Mouse (Mus musculus) ovary, postnatal 10 days (tissue): Measurements from ENCODE around the gene Bex6.

Experiments
- DNase-seq: peaks from one replicate; pipeline ENCODE4 v3.0.0; 2022; ENCODE audit warnings: low spot score

Bex6 gene

DNA sequence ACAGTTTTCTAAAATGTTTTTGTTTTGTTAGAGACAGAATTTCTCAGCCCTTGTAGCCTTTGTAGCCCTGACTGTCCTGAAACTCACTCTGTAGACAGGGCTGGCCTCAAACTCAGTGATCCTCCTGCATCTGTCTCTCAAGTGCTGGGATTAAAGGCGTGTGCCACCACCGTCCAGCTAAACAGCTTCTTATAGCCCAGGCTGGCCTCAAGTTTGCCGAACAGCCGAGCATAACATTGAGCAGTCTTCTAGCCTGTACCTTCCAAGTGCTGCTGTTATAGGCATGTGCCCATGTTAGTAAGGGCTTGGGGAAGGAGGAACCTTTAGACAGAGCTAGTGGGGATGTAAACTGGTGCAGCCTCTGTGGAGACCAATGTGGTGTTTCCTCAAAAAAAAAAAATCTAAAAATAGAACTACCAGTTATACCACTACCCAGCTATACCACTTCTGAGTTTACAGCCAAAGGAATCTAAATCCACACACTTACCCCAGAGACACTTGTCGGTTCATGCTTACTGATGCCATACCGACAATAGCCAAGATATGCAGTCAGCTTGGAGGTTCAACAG lies at the start of gene Bex6:
Bex6 (plus strand) TSS at position 491 of the 569 bp plus-strand sequence.
- DNase-seq = no peak

DNA sequence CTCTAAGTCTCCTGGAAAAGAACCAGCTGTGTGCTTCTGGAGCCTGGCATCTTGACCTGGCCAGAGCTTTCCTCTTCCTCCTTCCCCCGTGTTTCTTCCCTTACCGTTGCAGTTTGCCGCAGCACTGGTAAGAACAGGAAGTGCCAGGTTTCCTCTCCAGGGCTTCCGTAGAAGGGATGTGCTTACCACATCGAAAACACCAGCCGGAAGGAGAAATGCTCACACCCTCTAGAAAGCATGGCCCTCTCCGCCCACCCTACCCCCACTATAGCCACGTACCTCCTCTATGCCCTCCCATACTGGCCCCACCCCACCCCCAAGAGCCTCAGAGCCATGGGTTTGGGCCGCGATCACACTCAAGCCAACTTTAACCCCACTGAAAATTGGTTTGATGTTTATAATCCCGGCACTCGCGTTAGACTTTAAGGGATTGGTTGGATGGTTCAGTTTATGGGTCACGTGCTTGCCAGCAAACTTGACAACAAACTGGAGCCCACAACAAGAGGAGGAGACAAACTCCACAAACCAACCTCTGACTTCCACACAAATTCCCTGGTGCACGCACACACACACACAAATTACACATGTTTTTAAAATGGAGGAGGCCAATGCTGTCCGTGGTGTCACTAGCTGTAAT lies 49.3 kb upstream of the Bex6 start:
- no peak for DNase-seq

DNA sequence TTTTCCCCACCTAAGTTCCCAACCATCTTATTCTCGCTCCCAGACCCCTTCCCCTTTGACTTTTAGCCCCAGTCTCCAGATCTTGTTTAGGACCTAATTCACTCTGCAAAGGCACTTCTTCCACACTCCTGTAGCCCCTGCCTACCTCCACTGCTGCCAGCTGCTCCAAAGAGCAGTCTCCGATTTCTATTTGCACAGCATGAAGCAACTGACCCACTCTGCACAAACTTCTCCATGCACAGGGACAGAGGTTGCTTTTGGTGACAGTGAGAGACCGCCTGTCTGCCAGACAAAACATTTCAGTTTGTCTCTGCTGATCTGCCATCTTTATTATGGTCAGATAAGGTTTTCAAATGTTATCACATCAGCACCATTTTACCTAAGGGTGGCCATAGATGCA lies 46.5 kb upstream of the Bex6 start:
- DNase-seq = no peak

DNA sequence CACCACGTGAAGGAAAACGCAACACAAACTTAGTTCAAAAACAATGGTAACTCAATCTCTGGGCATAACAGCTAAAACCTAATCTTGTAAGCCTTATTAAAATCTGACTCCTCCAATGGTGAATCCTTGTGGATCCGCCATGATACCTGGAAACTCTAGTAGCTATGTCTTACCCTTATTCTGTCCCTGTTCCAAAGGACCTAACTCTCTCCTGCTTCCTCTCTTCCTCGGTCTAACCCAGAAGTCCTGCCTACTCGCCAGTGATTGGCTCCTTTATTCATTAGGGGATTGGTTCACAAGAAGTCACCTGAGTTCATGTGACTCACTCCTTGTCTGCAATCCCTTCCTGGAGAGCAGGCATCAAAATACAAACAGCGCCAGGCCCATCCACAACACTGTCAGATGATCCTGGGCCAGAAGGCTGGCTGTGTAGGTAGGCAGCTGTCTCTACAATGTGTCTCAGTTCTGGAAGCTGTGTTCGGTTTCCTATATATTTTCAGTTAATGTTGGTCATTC lies 43.7 kb upstream of the Bex6 start:
- no peak for DNase-seq

DNA sequence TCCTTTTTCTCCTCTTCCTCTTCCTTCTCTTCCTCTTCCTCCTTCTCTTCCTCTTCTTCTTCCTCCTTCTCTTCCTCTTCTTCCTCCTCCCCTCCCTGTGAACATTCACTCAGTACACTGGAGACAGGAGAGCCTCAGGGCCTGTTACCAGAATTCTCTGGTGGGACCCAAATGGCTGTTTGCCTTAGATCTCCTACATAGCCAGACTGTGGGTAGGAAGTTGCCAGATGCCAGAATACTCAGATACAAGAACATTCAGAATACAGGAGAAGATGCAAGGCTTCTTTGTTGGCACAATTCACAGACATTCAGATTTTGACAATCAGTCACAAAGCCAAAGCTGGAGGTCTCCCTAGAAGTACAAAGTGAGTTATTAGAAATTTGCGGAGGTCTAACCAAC lies 40.7 kb upstream of the Bex6 start:
- DNase-seq = no peak

DNA sequence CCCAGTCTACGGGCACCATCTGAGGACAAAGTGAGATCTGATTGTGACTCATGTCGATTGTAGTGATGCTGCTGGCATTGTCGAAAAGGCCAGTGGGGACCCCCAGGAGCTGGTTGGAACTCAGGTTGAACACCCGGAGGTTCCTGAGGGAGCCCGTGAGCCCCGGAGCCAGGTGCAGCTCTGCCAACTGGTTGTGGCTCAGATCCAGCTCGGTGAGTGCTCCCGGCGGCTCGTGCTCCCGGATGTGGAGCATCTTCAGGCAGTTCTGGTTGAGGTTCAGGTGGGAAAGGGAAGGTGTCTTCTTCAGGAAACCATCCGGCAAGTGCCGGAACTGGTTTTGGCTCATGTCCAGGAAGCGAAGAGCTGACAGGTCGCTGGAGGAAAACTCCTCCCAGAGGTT lies 35.9 kb upstream of the Bex6 start:
- no peak for DNase-seq

DNA sequence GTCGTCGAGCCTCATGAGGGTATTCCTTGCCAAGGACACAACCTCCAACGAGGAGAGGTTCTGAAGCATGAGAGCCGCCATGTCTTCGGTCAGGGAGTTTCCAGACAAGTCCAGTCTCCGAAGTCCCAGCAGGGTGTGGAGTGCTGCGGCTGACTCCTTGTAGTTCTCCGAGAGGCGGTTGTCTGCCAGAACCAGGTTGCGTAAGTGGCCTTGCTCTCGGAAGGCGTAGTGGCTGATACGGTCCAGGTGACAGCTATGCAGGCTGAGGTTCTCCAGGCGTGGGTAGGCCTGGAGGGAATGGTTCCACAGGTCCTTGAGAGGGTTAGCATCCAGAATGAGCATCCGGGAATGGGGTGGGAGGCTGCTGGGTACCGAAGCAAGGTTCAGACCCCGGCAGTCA lies 35.0 kb upstream of the Bex6 start:
- DNase-seq = no peak

DNA sequence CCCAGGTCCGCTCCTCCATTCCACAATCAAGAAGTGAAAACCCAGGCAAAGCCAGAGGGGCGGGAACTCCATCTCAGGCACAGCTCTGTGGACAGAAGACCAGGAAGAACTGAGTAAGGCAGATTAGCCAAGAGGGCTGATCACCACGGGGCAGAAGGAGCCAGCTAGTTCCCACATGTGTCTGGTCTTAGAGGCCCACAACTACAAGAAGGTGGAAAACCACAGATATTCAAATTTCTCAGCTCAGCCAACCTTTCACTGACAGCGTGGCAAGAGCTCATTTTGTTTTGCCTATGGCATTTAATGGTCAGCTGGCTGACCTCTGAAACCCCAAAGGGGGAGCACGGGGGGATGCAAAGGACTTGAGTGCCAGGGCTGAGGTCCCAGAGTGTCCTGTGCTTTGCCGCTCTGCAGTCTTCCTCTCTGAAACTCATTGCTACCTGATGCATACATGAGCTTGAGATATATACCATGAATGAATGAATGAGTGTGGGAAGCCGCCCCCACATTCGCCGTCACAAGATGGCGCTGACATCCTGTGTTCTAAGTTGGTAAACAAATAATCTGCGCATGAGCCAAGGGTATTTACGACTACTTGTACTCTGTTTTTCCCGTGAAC lies 31.9 kb upstream of the Bex6 start:
- DNase-seq = no peak

DNA sequence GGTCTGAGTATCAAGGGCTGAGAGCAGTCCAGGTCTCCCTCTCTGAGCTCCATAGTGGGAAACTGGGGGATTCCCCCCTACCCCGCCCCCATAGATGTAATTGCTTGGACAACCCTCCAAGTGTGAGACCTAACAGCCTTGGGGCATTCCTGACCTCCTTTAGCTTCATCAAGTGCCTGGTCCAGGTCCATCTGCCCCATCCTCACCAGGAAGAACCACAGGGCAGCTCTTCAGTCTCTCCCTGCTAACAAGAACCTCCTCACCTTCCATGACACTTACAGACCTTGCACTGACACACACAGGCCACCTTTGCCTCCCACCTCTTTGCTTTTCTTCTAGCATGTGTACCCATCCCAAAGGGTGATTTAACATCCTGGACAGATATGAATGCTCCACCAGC lies 25.6 kb upstream of the Bex6 start:
- DNase-seq = no peak

DNA sequence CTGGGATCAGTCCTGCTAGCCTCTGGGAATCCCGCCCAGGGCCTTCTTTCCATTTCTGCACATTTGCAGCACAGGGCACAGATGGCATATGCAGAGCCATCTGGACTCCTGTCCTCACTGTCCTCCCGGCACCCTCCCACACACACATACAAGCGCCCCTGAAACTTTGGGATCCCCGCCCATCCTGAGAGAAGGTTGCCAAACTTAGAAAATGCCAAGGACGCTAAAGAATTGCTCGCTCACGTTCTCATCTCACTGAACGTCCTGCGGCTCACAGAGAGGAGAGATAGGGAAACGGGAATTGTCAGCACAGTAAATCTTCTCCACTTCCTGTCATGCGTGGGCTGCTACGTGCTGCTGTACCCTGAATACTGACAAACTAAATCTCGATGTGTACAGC lies 25.2 kb upstream of the Bex6 start:
- DNase-seq = no peak

DNA sequence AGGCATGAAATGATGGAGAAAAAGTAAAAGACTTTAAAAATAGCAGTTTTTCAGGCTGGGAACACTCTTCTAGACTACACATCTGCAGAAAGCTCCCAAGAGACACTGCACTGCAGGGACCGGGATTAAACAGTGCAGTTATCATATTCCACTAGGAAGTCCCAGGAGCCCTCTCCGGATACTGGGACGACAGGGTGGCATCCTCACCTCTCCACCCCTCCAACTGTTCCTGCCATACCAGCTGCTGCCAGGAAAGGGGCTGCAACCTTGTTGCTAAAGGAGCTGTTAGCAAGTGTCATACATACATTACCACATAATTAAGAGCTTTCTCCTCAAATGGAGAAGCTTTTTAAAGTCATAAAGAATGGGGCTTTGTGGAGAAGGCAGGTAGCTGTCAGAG lies 22.9 kb upstream of the Bex6 start:
- DNase-seq = no peak

DNA sequence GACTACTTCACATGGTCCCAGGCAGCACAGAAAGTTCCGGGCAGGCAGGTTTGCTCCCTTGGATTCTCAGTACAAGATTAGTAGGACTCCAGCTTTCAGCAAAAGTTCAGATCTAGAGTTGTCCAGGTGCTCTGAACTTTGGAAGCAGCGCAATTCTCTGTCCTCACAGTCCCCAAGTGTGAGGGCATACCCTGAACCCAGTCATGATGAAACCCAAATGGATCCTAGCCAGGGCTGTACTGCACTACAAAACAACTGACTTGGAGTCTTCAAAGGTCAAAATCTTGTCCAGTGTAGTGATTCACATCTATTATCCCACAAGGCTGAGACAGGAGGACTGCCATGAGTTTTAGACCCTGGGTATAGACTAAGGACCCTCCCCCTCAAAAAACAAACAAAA lies 22.3 kb upstream of the Bex6 start:
- no peak for DNase-seq

DNA sequence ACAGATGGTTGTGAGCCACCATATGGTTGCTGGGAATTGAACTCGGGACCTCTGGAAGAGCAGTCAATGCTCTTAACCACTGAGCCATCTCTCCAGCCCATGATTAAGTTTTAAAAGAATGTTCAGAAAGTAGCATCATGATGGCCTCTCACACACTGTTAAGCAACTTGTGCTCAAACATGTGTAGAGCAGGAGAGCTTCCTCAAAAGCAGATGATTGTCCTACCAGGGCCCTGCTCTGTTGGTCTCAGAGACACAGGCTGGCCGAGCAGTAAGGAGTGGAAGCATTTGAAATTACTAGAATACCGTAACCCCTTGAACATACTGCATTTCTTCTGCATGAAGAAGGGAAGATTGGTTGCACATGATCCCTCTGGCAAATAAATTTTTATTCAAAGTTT lies 20.7 kb upstream of the Bex6 start:
- DNase-seq = no peak

DNA sequence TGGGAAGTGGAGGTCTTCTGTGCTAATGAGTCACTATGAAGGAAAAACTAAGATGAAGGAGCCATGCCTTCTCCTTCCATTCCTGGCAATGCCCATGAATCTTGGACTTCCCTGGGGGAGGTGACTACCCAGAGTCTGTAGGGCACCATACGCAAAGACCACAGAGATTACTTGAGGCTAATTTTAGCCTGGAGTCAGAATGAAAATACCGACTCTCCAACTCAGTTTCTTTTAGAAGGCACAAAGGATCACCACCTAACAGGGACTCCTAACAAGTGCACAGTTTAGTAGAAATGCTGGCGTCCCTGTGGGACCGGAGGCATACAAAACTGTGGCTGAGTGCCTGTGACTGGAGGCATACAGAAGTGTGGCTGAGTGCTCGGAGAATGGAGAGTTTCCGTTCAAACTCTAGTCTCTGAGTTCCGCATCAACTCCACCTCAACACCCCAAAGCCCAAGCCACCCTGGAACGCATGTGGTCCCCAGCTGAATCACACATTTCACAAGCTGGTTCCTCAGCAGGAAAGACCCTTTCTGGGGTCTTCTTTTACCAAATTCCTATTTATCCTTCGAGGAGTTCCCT lies 18.8 kb upstream of the Bex6 start:
- no peak for DNase-seq

DNA sequence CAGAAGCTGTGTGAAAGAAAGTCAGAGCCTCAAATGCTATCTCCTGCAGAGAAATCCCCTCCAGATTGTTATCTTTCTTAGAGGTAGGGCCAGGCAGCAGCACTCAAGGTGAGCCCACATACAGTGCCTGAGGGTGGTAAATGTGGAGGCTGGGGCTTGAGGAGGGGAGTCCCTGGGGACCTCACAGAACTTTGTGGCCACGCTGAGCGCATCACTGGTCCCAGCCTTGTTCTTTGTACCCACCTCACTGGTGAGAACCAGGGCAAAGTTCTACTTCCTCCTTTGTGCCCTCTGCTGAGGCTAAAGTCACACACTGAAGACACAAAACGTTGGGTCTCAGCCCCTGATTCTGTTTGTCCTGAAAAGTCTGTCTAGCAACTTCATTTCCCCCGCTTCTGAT lies 16.2 kb upstream of the Bex6 start:
- no peak for DNase-seq

DNA sequence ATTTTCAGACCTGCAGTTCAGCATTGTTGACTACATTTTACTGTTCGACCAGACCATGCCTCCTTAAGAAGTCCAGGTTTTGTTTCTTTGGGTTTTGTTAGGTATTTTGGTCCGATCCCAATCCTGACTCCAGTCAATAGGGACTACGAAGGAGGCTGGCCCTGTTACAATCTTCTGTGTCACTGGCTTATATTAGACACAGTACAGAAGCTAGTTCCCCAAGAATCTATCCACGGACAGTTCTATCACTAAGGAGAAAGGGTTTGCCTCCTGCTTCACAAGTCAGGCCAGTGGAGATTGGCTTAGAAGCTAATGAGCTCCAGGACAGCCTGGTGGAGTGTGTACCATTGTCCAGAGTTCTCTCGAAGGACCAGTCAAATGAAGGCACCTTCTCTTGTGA lies 15.7 kb upstream of the Bex6 start:
- no peak for DNase-seq

DNA sequence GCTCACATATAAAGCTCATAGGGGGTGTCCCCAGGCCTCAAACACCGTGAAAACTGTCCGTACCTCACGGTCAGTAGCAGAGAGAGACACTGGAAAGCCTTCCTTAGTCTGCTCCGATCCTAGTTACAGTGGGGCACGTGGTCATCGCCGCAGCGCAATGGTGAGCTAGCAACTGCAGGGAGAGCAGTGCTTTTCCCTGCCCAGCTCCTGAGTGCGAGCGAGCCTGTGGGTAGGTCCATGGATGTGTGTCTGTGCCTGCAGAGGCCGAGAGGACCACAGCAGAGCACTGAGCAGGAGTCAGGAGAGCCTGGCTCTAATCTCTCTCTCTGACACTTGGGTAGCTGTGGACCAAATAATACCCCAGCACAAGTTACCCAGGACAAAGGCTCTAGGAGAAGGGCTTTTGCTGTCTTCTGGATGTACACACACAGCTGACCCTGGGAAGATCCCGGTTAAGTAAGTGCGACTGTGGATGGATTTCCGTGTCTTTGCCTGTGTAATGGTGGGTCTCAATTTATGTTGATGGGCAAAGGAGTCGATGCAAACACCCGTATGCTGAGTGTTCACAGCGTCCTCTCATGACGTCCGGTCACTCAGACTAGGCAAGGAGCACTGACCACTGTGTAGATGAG lies 15.1 kb upstream of the Bex6 start:
- DNase-seq = no peak

DNA sequence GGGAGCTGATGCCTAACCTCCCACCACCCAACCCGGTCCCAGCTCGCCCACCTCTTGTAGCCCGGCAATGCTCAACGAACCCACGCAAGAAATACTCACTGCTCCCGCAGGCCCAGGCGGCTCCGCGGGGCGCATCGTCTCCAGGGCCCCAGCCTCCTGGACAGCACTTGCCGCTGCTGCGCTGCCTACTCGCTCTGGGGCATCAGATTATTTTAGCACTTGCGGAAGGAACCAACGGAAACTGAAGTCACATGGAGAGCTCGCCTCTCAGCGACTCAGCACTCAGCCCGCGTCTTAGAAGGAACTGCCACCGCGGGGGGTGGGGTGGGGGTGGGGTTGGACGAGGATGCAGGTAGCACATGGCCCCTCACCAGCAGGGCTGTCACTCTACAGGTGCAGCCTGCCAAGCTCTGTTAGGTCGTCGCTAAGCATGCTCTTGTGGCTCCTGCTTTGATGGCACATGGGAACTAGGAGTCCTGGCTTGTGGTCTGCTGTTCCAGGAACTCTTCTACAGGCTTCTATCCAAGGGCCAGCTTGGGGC lies 14.3 kb upstream of the Bex6 start, which contains the start of gene Nrros:
Nrros (minus strand) TSS at position 314 of the 541 bp plus-strand sequence.
- no peak for DNase-seq

DNA sequence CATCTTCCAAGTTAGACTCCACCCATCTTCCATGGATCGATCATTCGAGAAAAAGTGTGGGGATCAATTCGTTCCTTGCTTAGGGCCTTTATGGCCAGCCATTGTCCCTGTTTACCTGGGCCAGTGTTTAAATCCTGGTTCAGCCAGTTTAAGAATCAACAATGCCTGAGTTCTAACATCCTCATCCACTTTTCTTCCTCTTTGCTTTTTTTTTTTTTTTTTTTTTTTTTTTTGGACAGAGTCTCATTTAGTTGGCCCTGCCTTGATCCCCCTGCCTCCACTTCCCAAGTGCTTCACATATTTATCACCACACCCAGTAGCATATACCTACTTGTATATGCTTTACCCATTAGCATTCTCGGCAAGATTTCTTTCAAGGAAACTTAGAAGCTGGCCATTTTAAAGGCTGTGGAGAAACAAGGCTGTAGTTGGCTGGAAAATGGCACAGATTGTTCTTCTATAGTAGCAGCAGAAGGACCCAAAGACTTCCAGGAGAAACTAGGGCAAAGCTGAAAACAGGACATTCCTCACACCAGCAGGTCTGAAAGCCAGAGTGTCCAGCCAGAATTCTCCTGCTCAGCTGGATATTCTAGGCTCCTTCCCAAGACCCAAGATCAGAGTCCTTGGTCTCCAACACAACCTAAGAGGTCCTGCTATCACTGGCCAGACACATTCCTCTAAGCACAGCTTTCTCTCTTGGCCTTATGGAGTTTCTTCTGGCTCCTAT lies 11.6 kb upstream of the Bex6 start:
- DNase-seq = no peak

DNA sequence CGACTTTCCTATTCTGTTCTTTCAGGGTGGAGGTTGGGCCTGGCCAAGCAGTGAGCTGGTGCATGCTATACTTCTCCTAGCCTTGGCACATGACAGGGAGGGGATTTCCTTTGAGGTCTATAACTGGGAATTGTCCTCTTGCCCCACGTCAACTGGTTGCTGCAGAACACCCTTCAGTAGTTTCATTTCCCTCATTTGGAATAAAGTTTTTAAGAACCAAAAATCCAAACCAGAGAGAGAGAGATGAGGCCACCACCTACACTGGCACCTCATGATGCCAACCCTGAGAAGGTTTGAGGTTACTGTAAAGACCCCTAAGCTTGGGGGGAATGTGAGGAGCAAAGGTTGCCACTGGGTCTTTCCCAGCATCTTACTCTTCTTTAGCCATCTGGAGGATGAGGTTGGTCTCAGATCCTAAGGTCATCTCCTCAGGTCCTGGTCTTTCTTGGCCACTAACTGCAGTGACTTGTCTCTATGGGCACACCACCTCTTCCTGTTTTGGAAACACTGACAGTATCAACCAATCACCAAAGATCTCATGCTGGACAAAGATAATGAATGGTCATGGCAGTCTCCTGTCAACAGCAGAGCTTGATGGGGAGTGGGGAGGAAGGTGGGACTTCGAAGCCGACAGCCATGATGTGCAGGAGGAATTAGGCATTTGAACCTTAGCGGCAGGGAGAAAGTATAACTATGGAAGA lies 8.4 kb upstream of the Bex6 start:
- no peak for DNase-seq

DNA sequence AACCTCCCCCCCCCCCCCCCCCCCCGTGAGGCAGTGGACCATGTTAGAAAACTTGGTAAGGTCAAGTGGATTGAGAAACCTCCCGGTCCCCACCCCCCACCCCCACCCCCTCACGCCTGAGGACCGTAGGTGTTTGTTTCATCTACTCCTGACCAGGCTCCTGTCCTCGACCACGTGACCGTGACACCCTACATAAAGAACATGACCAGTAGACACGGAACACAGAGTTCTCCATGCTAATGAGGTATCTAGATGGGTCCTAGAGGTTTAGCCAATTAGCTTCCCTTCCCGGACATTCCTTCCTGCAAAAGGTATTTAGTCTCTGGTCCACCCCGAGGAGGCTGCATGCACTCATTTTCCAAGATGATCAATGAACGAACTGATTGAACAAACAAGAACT lies 6.2 kb upstream of the Bex6 start:
- DNase-seq = no peak
